Mouse (Mus musculus) cerebellum, adult 2 months (tissue): Measurements from ENCODE around the gene Plekhf1.

Experiments used
- CTCF ChIP-seq: fragments of 200-500 bp; IDR thresholded peaks from 2 replicates; pipeline ENCODE4 v1.5.1; 2011; ENCODE audit warnings: low read depth, mild to moderate bottlenecking, control low read depth, low read length, moderate library complexity, borderline replicate concordance; ENCODE audit not compliant: insufficient read depth
- POLR2A ChIP-seq: fragments of 200-500 bp; IDR thresholded peaks from 2 replicates; pipeline ENCODE4 v1.6.1; 2011; ENCODE audit warnings: low read length, control low read depth, borderline replicate concordance; ENCODE audit not compliant: insufficient read depth

DNA sequence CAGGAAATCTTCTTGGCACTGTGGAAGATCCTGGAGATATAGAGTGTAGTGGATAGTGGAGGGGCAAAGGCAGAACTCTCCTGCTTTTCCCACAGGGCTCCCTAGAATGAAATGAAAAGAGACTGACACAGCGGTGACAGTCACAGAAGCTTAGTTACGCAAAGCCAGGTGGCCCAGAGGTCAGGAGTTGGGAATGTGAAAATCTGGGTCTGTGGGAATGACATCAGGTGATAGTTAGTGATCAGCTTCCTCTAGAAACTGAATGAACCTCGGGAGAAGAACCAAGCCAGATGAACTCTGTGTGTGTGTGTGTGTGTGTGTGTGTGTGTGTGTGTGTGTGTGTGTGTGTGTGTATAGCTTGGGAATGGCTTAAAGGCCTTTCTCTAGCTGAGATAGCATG is 18.8 kb downstream of the Plekhf1 start:
- TF ChIP-seq CTCF (no peak), POLR2A (no peak)
